Mouse (Mus musculus): ENCODE data around the gene Sult1b1.

DNA sequence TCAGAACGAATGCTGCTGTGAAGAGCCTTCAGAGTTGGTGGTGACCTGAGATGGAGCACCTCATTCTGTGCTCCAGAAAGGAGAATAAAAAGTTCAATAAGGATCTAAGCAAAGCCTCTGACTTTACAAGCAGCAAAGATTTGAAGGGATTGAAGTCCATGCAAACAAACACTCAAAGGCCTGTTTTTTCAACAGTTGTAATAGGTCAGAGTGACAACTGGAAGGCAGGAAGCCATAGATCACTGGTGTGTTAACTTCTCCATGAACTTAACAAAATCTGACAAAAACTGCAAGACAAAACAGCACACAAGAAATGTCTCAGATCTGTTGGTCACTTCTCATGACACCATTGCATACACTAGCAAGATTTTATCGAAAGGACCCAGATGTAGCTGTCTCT lies at the start of gene Sult1b1:
- TF ChIP-seq JUND (conservative IDR thresholded peaks at IDR 0.05; ENCODE audit: low read depth, low read length) (no peak), CTCF (conservative IDR thresholded peaks at IDR 0.05 in 1 of 2, IDR thresholded peaks at IDR 0.05 in 1 of 2; ENCODE audit: low read depth in 2 of 2, low read length in 2 of 2) (no peak)
